Mouse (Mus musculus): ENCODE data around the gene Ndufs4.

The Ndufs4 gene

GRCm38 (mm10) chr13:114388211-114388965 is at the start of gene Ndufs4:
TSS of gene Ndufs4 (minus strand) at chr13:114388258.
- no peak for DNase-seq (ENCODE audit: low read depth, low spot score)

GRCm38 (mm10) chr13:114432491-114432890 is 44.4 kb upstream of the Ndufs4 start:
- no peak for DNase-seq (ENCODE audit: low read depth, low spot score)

GRCm38 (mm10) chr13:114425230-114425629 is 37.2 kb upstream of the Ndufs4 start:
- DNase-seq (ENCODE audit: low read depth, low spot score), result no peak

GRCm38 (mm10) chr13:114420235-114420634 is 32.2 kb upstream of the Ndufs4 start:
- DNase-seq (ENCODE audit: low read depth, low spot score), result no peak

- DNase-seq (ENCODE audit: low read depth, low spot score), result no peak
Observed at GRCm38 (mm10) chr13:114419364-114419763, 31.3 kb upstream of the Ndufs4 start.

- DNase-seq (ENCODE audit: low read depth, low spot score), result no peak
Observed at GRCm38 (mm10) chr13:114412326-114412725, 24.3 kb upstream of the Ndufs4 start.

GRCm38 (mm10) chr13:114406866-114407265 is 18.8 kb upstream of the Ndufs4 start:
- no peak for DNase-seq (ENCODE audit: low read depth, low spot score)

- DNase-seq (ENCODE audit: low read depth, low spot score), result no peak
Observed at GRCm38 (mm10) chr13:114406424-114406823, 18.4 kb upstream of the Ndufs4 start.

GRCm38 (mm10) chr13:114405100-114405715 is 17.1 kb upstream of the Ndufs4 start:
- DNase-seq (ENCODE audit: low read depth, low spot score), result no peak

GRCm38 (mm10) chr13:114398906-114399305 is 10.8 kb upstream of the Ndufs4 start:
- DNase-seq (ENCODE audit: low read depth, low spot score), result no peak

- DNase-seq (ENCODE audit: low read depth, low spot score), result no peak
Observed at GRCm38 (mm10) chr13:114397281-114397680, 9.2 kb upstream of the Ndufs4 start.

GRCm38 (mm10) chr13:114396863-114397262 is 8.8 kb upstream of the Ndufs4 start:
- DNase-seq (ENCODE audit: low read depth, low spot score), result no peak

GRCm38 (mm10) chr13:114394784-114395183 is 6.7 kb upstream of the Ndufs4 start:
- DNase-seq (ENCODE audit: low read depth, low spot score), result no peak

- DNase-seq (ENCODE audit: low read depth, low spot score), result no peak
Observed at GRCm38 (mm10) chr13:114392501-114392900, 4.4 kb upstream of the Ndufs4 start.

- DNase-seq (ENCODE audit: low read depth, low spot score), result peak; percentile 74
Observed at GRCm38 (mm10) chr13:114387521-114388171, 412 bp downstream of the Ndufs4 start.

GRCm38 (mm10) chr13:114387074-114387487 is 977 bp downstream of the Ndufs4 start:
- DNase-seq (ENCODE audit: low read depth, low spot score), result no peak

GRCm38 (mm10) chr13:114376511-114376910 is 11.5 kb downstream of the Ndufs4 start:
- DNase-seq (ENCODE audit: low read depth, low spot score), result no peak

- no peak for DNase-seq (ENCODE audit: low read depth, low spot score)
Observed at GRCm38 (mm10) chr13:114362086-114362485, 26.0 kb downstream of the Ndufs4 start.

- no peak for DNase-seq (ENCODE audit: low read depth, low spot score)
Observed at GRCm38 (mm10) chr13:114351321-114351946, 36.6 kb downstream of the Ndufs4 start.

GRCm38 (mm10) chr13:114344979-114345712 is 42.9 kb downstream of the Ndufs4 start:
- no peak for DNase-seq (ENCODE audit: low read depth, low spot score)

GRCm38 (mm10) chr13:114344220-114344973 is 43.7 kb downstream of the Ndufs4 start:
- no peak for DNase-seq (ENCODE audit: low read depth, low spot score)
